In the genomic region with DNA sequence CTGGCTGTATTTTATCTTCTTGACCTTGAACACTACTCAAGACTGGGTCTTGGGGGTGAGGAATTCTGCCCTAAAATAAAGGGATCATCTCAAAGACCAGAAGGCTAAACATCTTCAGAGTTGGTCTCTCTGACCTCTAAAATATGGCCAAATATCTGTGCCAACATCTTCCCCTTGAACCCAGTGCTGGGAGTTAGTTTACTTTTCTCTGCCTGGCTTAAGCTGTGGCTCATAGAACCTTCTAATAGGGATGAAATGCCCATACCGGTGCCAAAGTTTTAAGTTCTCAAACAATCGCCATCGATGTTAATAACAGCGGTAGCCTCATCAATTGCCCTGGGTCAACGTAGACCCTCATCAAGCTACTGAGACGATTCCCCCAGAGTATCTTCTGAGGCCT, we compare ENCODE assay signal across 8 mouse cellular contexts. TPM values are rescaled to one million over a fixed set of nuclear protein-coding genes. Genes with fewer than 3 reads are reported as not detected.
DNase-seq lines count a peak whose midpoint lies in the region; ATAC-seq and TF ChIP-seq lines count a peak whose summit lies in the region.

No protein-coding gene starts in this region.

- no peak for DNase-seq in cerebellum, adult 2 months
- no peak for DNase-seq in cerebellum, adult 11 months
- DNase-seq in neural tube, embryonic 11.5 days (ENCODE audit: low spot score), result no peak
- DNase-seq in neural tube, embryonic 10.5 days (ENCODE audit: extremely low spot score, low spot score), result no peak
- no peak for DNase-seq in stomach, postnatal 0 days (ENCODE audit: low spot score)
- DNase-seq in thymus, postnatal 10 days (ENCODE audit: low spot score in 2 of 2), result no peak
- DNase-seq in ovary, adult 18-20 months (ENCODE audit: low spot score), result no peak

- H3K36me3 ChIP-seq in neural tube, embryonic 11.5 days (ENCODE audit: control insufficient read depth, insufficient read depth, low read length), result no peaks in the 10 kb centered on the region
- 0 out of 2 replicates have a peak, but pooled peaks cover 1% of the 10 kb centered on the region for H3K36me3 ChIP-seq in liver, embryonic 12.5 days
- no peaks in the 10 kb centered on the region for H3K36me3 ChIP-seq in stomach, postnatal 0 days (ENCODE audit: control insufficient read depth, insufficient read depth, low read length)

- no peaks in the 10 kb centered on the region for H3K9me3 ChIP-seq in neural tube, embryonic 11.5 days (ENCODE audit: control insufficient read depth, low read length)
- no peaks in the 10 kb centered on the region for H3K9me3 ChIP-seq in liver, embryonic 12.5 days (replicated peaks)
- no peaks in the 10 kb centered on the region for H3K9me3 ChIP-seq in stomach, postnatal 0 days (ENCODE audit: control insufficient read depth, low read length)

- no peaks in the 10 kb centered on the region for H3K4me1 ChIP-seq in cerebellum, adult 2 months (ENCODE audit: control insufficient read depth, insufficient read depth, low read length)
- H3K4me1 ChIP-seq in neural tube, embryonic 11.5 days (ENCODE audit: control insufficient read depth, insufficient read depth, low read length), result no peaks in the 10 kb centered on the region
- peaks cover 16% of the 10 kb centered on the region for H3K4me1 ChIP-seq in liver, embryonic 12.5 days
- peaks cover 3% of the 10 kb centered on the region; the same call in 1 of the 2 replicates for H3K4me1 ChIP-seq in stomach, postnatal 0 days (replicated peaks; ENCODE audit: control insufficient read depth, insufficient read depth)

- whole genome bisulfite sequencing in cerebellum, adult 2 months, result 2% methylated on average over 6 of the region's 6 CpGs
- WGBS in neural tube, embryonic 11.5 days, result 2% methylated on average over 6 of the region's 6 CpGs
- 6% methylated on average over 6 of the region's 6 CpGs for WGBS in liver, embryonic 12.5 days (ENCODE audit: insufficient replicate concordance)
- 5% methylated on average over 6 of the region's 6 CpGs for WGBS in stomach, postnatal 0 days

- H3K9ac ChIP-seq in neural tube, embryonic 11.5 days (ENCODE audit: low read length), result no peak overlapping the region
- peak overlapping the region; percentile 43 for H3K9ac ChIP-seq in liver, embryonic 12.5 days
- peak overlapping the region; percentile 53 for H3K9ac ChIP-seq in stomach, postnatal 0 days (ENCODE audit: low read length)

- no peak for ATAC-seq in neural tube, embryonic 11.5 days (ENCODE audit: insufficient read depth, low FRiP score, low TSS enrichment)
- no peak for ATAC-seq in liver, embryonic 12.5 days
- ATAC-seq in stomach, postnatal 0 days (ENCODE audit: low FRiP score, low TSS enrichment), result no peak

- no peak overlapping the region for H3K27ac ChIP-seq in cerebellum, adult 2 months (ENCODE audit: insufficient read depth, low read length)
- H3K27ac ChIP-seq in neural tube, embryonic 11.5 days (ENCODE audit: low read depth, low read length), result no peak overlapping the region
- H3K27ac ChIP-seq in liver, embryonic 12.5 days, result no peak overlapping the region
- no peak overlapping the region for H3K27ac ChIP-seq in stomach, postnatal 0 days (replicated peaks)

- H3K27me3 ChIP-seq in cerebellum, adult 2 months (ENCODE audit: control insufficient read depth, insufficient read depth, low read length), result no peaks in the 10 kb centered on the region
- peaks cover 36% of the 10 kb centered on the region for H3K27me3 ChIP-seq in neural tube, embryonic 11.5 days (ENCODE audit: control insufficient read depth, insufficient read depth, low read length)
- H3K27me3 ChIP-seq in liver, embryonic 12.5 days (replicated peaks), result peaks cover 74% of the 10 kb centered on the region
- no peaks in the 10 kb centered on the region for H3K27me3 ChIP-seq in stomach, postnatal 0 days (ENCODE audit: control insufficient read depth, insufficient read depth, low read length)

- no peak for TF ChIP-seq EP300 in stomach, postnatal 0 days (optimal IDR thresholded peaks at IDR 0.05)

- H3K4me3 ChIP-seq in cerebellum, adult 2 months (replicated peaks; ENCODE audit: insufficient read depth, low read depth, low read length), result peak overlapping the region; percentile 59
- peak overlapping the region; percentile 47 for H3K4me3 ChIP-seq in neural tube, embryonic 11.5 days (ENCODE audit: low read depth, low read length)
- H3K4me3 ChIP-seq in liver, embryonic 12.5 days, result peak overlapping the region; percentile 59
- peak overlapping the region; percentile 51 for H3K4me3 ChIP-seq in stomach, postnatal 0 days (ENCODE audit: low read depth, low read length)

- no peak for TF ChIP-seq POLR2A in cerebellum, adult 2 months (IDR thresholded peaks at IDR 0.05; ENCODE audit: borderline replicate concordance, insufficient read depth, low read length)

- TF ChIP-seq CTCF in cerebellum, adult 2 months (IDR thresholded peaks at IDR 0.05; ENCODE audit: borderline replicate concordance, insufficient read depth, low read depth, low read length), result no peak
- TF ChIP-seq CTCF in stomach, postnatal 0 days (IDR thresholded peaks at IDR 0.05; ENCODE audit: low read depth), result no peak

- H3K4me2 ChIP-seq in neural tube, embryonic 11.5 days (ENCODE audit: low read depth), result peak overlapping the region; percentile 80
- H3K4me2 ChIP-seq in liver, embryonic 12.5 days, result peak overlapping the region; percentile 88
- H3K4me2 ChIP-seq in stomach, postnatal 0 days (replicated peaks; ENCODE audit: low read depth), result peak overlapping the region; percentile 98

RNA-seq across cellular contexts. Expression of a gene that starts 0.4 kb away (rescaled TPM):
- 134 and 148 TPM in 2 replicates for polyA plus RNA-seq in cerebellum, adult 2 months (2012; rRNA removed)
- 0.41 and 0.43 TPM in 2 replicates for polyA plus RNA-seq in neural tube, embryonic 11.5 days (2014; fragmentation: Nextera tagmentation; extraction: Ambion mirVana)
- not detected in 2 replicates for polyA plus RNA-seq in liver, embryonic 12.5 days (2016; fragmentation: Nextera tagmentation; extraction: Ambion mirVana)
- polyA plus RNA-seq in stomach, postnatal 0 days (2015; fragmentation: Nextera tagmentation; extraction: Ambion mirVana), result 0.11 and 0.22 TPM in 2 replicates

RNA-seq across cellular contexts. Expression of a gene that starts 27.6 kb away (rescaled TPM):
- 106 and 114 TPM in 2 replicates for polyA plus RNA-seq in cerebellum, adult 2 months (2012; rRNA removed)
- 19.4 and 20.5 TPM in 2 replicates for polyA plus RNA-seq in neural tube, embryonic 11.5 days (2014; fragmentation: Nextera tagmentation; extraction: Ambion mirVana)
- 2.1 and 2.5 TPM in 2 replicates for polyA plus RNA-seq in liver, embryonic 12.5 days (2016; fragmentation: Nextera tagmentation; extraction: Ambion mirVana)
- 2.4 and 3.0 TPM in 2 replicates for polyA plus RNA-seq in stomach, postnatal 0 days (2015; fragmentation: Nextera tagmentation; extraction: Ambion mirVana)

RNA-seq across cellular contexts. Expression of a gene that starts 31.5 kb away (rescaled TPM):
- 106 and 110 TPM in 2 replicates for polyA plus RNA-seq in cerebellum, adult 2 months (2012; rRNA removed)
- 18.7 and 21.2 TPM in 2 replicates for polyA plus RNA-seq in neural tube, embryonic 11.5 days (2014; fragmentation: Nextera tagmentation; extraction: Ambion mirVana)
- polyA plus RNA-seq in liver, embryonic 12.5 days (2016; fragmentation: Nextera tagmentation; extraction: Ambion mirVana), result 3.1 and 3.2 TPM in 2 replicates
- 5.9 and 7.9 TPM in 2 replicates for polyA plus RNA-seq in stomach, postnatal 0 days (2015; fragmentation: Nextera tagmentation; extraction: Ambion mirVana)

RNA-seq across cellular contexts. Expression of a gene that starts 53.1 kb away (rescaled TPM):
- polyA plus RNA-seq in cerebellum, adult 2 months (2012; rRNA removed), result 0.98 and 1.0 TPM in 2 replicates
- polyA plus RNA-seq in neural tube, embryonic 11.5 days (2014; fragmentation: Nextera tagmentation; extraction: Ambion mirVana), result 2.8 and 4.0 TPM in 2 replicates
- 3.0 and 3.6 TPM in 2 replicates for polyA plus RNA-seq in liver, embryonic 12.5 days (2016; fragmentation: Nextera tagmentation; extraction: Ambion mirVana)
- polyA plus RNA-seq in stomach, postnatal 0 days (2015; fragmentation: Nextera tagmentation; extraction: Ambion mirVana), result 1.8 and 1.9 TPM in 2 replicates

RNA-seq across cellular contexts. Expression of a gene that starts 53.9 kb away (rescaled TPM):
- polyA plus RNA-seq in cerebellum, adult 2 months (2012; rRNA removed), result 11.6 and 12.8 TPM in 2 replicates
- 27.8 and 31.9 TPM in 2 replicates for polyA plus RNA-seq in neural tube, embryonic 11.5 days (2014; fragmentation: Nextera tagmentation; extraction: Ambion mirVana)
- polyA plus RNA-seq in liver, embryonic 12.5 days (2016; fragmentation: Nextera tagmentation; extraction: Ambion mirVana), result 9.3 and 11.1 TPM in 2 replicates
- polyA plus RNA-seq in stomach, postnatal 0 days (2015; fragmentation: Nextera tagmentation; extraction: Ambion mirVana), result 19.5 and 20.9 TPM in 2 replicates

Comparison
In these comparisons a context has a peak if more than half of its experiments do, and no peak if none do; other contexts are left out.
1. RNA of a gene that starts 0.4 kb away (polyA plus RNA-seq): 134 to 148 TPM in cerebellum, adult 2 months; 0.41 to 0.43 TPM in neural tube, embryonic 11.5 days, 0.11 to 0.22 TPM in stomach, postnatal 0 days and not detected in liver, embryonic 12.5 days; every median in the first group is over 10 times any median in the second.
2. Peak in every context shown above with its lines, with median percentiles within 50 percentile points of each other: H3K4me3 ChIP-seq and H3K4me2 ChIP-seq.